Mouse (Mus musculus): ENCODE measurements around the gene Scap. TPM values are rescaled to one million over a fixed set of nuclear protein-coding genes. Genes with fewer than 3 reads are reported as not detected.

Gene Scap
- polyA plus RNA-seq, 1 experiment from 2014 or later, result 26.8 TPM

DNA sequence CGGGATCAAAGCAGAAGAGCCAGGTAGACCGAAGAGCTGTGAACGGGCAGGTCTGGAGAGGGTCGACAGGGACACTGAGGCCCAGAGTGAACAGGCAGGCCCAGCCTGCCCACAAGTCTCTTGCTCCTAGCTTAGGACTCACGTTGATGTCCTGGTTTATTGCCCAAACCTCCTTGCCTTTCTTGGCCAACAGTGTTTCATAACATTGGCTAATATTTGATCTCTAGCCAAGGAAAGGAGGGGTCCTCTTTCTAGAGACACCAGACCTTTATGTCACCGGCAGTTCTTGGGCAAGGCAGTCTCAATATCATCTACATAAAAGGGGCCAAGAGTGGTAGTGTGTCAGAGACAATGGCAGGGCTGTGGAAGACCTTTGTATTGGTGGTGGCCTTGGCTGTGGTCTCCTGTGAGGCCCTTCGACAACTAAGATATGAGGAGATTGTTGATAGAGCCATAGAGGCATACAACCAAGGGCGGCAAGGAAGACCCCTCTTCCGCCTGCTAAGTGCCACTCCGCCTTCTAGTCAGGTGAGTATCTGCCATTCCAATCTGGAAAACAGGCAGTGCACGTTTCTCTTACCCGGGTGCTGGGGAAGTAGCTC, 86.5 kb downstream of the Scap start, which contains the start of gene Ngp:
Gene Ngp (plus strand): TSS at position 237 of the 602 bp plus-strand sequence.
- no peak within 1 kb of the TSS for H3K9ac ChIP-seq
- H3K4me2 ChIP-seq, result no peak within 1 kb of the TSS
- no peaks in the 10 kb centered on the region for H3K27me3 ChIP-seq
- H3K36me3 ChIP-seq (replicated peaks), result no peaks in the 10 kb centered on the region
- ATAC-seq (ENCODE audit: insufficient read depth), result no peak
- 66% methylated on average over 12 of the region's 12 CpGs for WGBS (ENCODE audit: insufficient replicate concordance)
- no peak within 1 kb of the TSS for H3K4me3 ChIP-seq (replicated peaks)
- no peak within 1 kb of the TSS for H3K27ac ChIP-seq (replicated peaks)
- H3K9me3 ChIP-seq (replicated peaks), result no peaks in the 10 kb centered on the region
- no peaks in the 10 kb centered on the region; the same call in 1 of the 2 replicates for H3K4me1 ChIP-seq (replicated peaks)

DNA sequence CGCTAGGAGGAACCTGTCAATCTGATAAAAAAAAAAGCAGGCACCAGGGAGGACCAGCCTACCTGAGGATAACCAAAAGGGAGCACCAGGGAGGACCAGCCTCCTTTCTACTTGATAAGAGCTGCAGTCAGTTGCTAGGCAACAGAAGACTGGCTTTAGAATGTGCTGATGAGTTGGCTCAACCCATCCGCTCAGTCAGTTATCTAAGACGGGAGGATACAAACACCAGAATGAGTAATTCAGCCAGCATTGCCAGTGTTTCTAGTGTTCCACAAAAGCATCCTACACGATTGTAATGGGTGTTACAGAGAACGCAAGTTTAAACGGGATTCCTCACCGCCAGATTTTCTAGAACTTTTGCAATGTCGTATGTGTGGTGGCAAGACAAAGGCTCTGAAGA, 98.2 kb downstream of the Scap start:
- Histone ChIP-seq H3K4me1 (replicated peaks) (no peaks in the 10 kb centered on the region), H3K36me3 (replicated peaks) (no peaks in the 10 kb centered on the region), H3K27me3 (no peaks in the 10 kb centered on the region), H3K27ac (replicated peaks) (no peak overlapping the region), H3K9me3 (replicated peaks) (no peaks in the 10 kb centered on the region), H3K4me3 (replicated peaks) (no peak overlapping the region), H3K4me2 (no peak overlapping the region), H3K9ac (no peak overlapping the region)
- ATAC-seq (ENCODE audit: insufficient read depth), result no peak
- WGBS (ENCODE audit: insufficient replicate concordance), result 67% methylated on average over 8 of the region's 8 CpGs

DNA sequence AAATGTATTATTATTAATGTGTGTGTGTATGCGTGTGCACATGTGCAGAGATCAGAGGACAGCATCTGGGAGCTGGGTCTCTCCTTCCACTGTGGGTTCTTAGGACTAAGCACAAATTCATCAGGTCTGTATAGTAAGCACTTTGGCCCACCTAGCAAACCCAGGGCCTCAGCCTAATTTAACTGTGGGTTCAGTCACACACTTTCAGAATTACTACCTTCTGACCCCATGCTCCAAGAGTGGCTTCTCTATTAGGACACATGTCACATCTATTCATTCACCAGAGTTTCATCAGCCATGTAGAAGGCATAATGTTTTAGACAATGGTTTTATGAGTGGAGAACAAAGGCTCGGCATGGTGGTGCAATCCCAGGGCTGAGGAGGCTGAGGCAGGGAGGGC, 100.0 kb downstream of the Scap start:
- H3K4me3 ChIP-seq (replicated peaks), result no peak overlapping the region
- H3K36me3 ChIP-seq (replicated peaks), result 0 out of 2 replicates have a peak, but pooled peaks cover 4% of the 10 kb centered on the region
- ATAC-seq (ENCODE audit: insufficient read depth), result no peak
- H3K9ac ChIP-seq, result no peak overlapping the region
- no peaks in the 10 kb centered on the region for H3K9me3 ChIP-seq (replicated peaks)
- 67% methylated on average over 2 of the region's 2 CpGs for WGBS (ENCODE audit: insufficient replicate concordance)
- no peak overlapping the region for H3K27ac ChIP-seq (replicated peaks)
- no peaks in the 10 kb centered on the region for H3K27me3 ChIP-seq
- no peaks in the 10 kb centered on the region for H3K4me1 ChIP-seq (replicated peaks)
- no peak overlapping the region for H3K4me2 ChIP-seq

Other genes starting within 250 kb of the Scap start
- 29.8 and 30.9 TPM in 2 replicates for gene Smarcc1, start 215.6 kb upstream of the Scap start, polyA plus RNA-seq (2015; fragmentation: Nextera tagmentation; extraction: Ambion mirVana)
- gene Dhx30, start 215.5 kb upstream of the Scap start, polyA plus RNA-seq (2015; fragmentation: Nextera tagmentation; extraction: Ambion mirVana), result 32.4 and 34.1 TPM in 2 replicates
- 0.29 and 0.40 TPM in 2 replicates for gene Cspg5, start 89.5 kb upstream of the Scap start, polyA plus RNA-seq (2015; fragmentation: Nextera tagmentation; extraction: Ambion mirVana)
- gene Elp6, start 28.1 kb upstream of the Scap start, polyA plus RNA-seq (2015; fragmentation: Nextera tagmentation; extraction: Ambion mirVana), result 6.9 and 7.4 TPM in 2 replicates
- 3.5 and 3.7 TPM in 2 replicates for gene Ptpn23, start 74.9 kb downstream of the Scap start, polyA plus RNA-seq (2015; fragmentation: Nextera tagmentation; extraction: Ambion mirVana)
- gene Ngp, start 86.5 kb downstream of the Scap start, polyA plus RNA-seq (2015; fragmentation: Nextera tagmentation; extraction: Ambion mirVana), result 447 and 537 TPM in 2 replicates
- gene Klhl18, start 143.4 kb downstream of the Scap start, polyA plus RNA-seq (2015; fragmentation: Nextera tagmentation; extraction: Ambion mirVana), result 2.5 TPM in 2 replicates
- 0.17 and 0.23 TPM in 2 replicates for gene Kif9, start 143.7 kb downstream of the Scap start, polyA plus RNA-seq (2015; fragmentation: Nextera tagmentation; extraction: Ambion mirVana)
- 9.2 and 10.5 TPM in 2 replicates for gene Setd2, start 199.3 kb downstream of the Scap start, polyA plus RNA-seq (2015; fragmentation: Nextera tagmentation; extraction: Ambion mirVana)